Mouse (Mus musculus) ES-E14 (cell line): ENCODE data around the gene Ttc41.

Source experiments
- CHD2 ChIP-seq: IDR thresholded peaks from 2 replicates; pipeline ENCODE4 v1.6.1; 2014; ENCODE audit warnings: mild to moderate bottlenecking, low read depth, low read length, inconsistent platforms
- HCFC1 ChIP-seq: IDR thresholded peaks from 2 replicates; pipeline ENCODE4 v1.6.1; 2012; ENCODE audit warnings: low read length, inconsistent platforms, borderline replicate concordance; ENCODE audit not compliant: insufficient read depth
- MAFK ChIP-seq: IDR thresholded peaks from 2 replicates; pipeline ENCODE4 v1.6.1; 2014; ENCODE audit warnings: mild to moderate bottlenecking, low read depth, low read length, inconsistent platforms; ENCODE audit not compliant: insufficient read depth
- ZC3H11A ChIP-seq: IDR thresholded peaks from 2 replicates; pipeline ENCODE4 v1.6.1; 2012; ENCODE audit warnings: low read depth, mild to moderate bottlenecking, inconsistent platforms, low read length, borderline replicate concordance
- ZNF384 ChIP-seq: IDR thresholded peaks from 2 replicates; pipeline ENCODE4 v1.6.1; 2012; ENCODE audit warnings: low read depth, low read length, inconsistent platforms

DNA sequence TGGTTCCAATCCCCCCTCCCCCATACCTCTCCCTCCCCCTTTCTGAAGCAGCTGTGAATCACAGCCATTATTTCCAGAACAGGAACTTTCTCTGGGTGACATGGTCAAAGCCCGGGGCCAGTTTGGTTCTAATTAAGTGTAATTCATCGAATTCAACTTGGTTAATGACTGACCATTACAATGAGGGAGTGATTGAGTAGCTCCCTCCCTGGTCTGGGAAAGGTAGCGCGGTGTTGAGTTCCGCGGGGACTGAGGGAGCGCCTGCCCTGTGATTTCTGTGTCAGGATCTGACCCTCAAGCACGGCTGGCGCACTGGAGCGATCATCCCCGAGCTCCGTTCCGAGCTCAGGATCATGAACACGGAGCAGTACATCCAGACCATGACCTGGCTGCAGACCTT lies 119.3 kb downstream of the Ttc41 start:
- TF ChIP-seq MAFK, result no peak
- TF ChIP-seq ZNF384, result no peak
- no peak for TF ChIP-seq CHD2
- no peak for TF ChIP-seq ZC3H11A
- TF ChIP-seq HCFC1, result no peak
